Mouse (Mus musculus): Measurements from ENCODE around the gene Dera.

- TF ChIP-seq GATA1 (IDR thresholded peaks at IDR 0.05; ENCODE audit: low read length) (no peak), TAL1 (IDR thresholded peaks at IDR 0.05; ENCODE audit: low read length) (no peak)
These were observed 5.3 kb downstream of the Dera start for GRCm38 (mm10) chr6:137759681-137760080.

Data from erythroblast, embryonic 14.5 days (primary cell).